Mouse (Mus musculus) megakaryocyte progenitor cell, adult 5-6 weeks (primary cell): Measurements from ENCODE around the gene Gm26992. TPM values are rescaled to one million over a fixed set of nuclear protein-coding genes. Genes with fewer than 3 reads are reported as not detected.
"Not testable (repeated sequence)": the region's sequence is repeated elsewhere in the genome, so short reads cannot be mapped to it uniquely, and the experiment has no call there.

Experiments used
- ATAC-seq: replicated peaks from 2 replicates; pipeline ENCODE4 v1.8.0; 2016; ENCODE audit warnings: mild to moderate bottlenecking, moderate TSS enrichment, inconsistent platforms; ENCODE audit not compliant: poor library complexity
- total RNA-seq, 2 experiments: library from RNA; stranded (forward) in 1 of 2; stranded (reverse) in 1 of 2; fragments of 157-497, 149-512 nt in 1 of 2; fragments of 200-1000 nt in 1 of 2; gene quantifications; 2 replicates each; pipeline versions ENCODE4 v1.2.3 to v1.2.4; 2015 to 2017

Gm26992 gene
- total RNA-seq (2015) (3.1 TPM in 1 of 2 replicates, not detected in the other), total RNA-seq (2017) (not detected in 2 replicates)

- no peak for ATAC-seq
Observed at GRCm38 (mm10) chrX:103421710-103422109, at the start of gene Gm26992. Gene Gm26992 (plus strand): TSS chrX:103422010.

- peak; percentile 42; the same call in 1 of the 2 replicates for ATAC-seq
Observed at GRCm38 (mm10) chrX:103374250-103374649, 47.6 kb upstream of the Gm26992 start.

GRCm38 (mm10) chrX:103384528-103384927, 37.3 kb upstream of the Gm26992 start:
- ATAC-seq: no peak

- no peak for ATAC-seq
Observed at GRCm38 (mm10) chrX:103388131-103388530, 33.7 kb upstream of the Gm26992 start.

GRCm38 (mm10) chrX:103393841-103394240, 28.0 kb upstream of the Gm26992 start:
- ATAC-seq: no peak

- no peak for ATAC-seq
Observed at GRCm38 (mm10) chrX:103405021-103405420, 16.8 kb upstream of the Gm26992 start.

- ATAC-seq: no peak
Observed at GRCm38 (mm10) chrX:103414167-103414566, 7.6 kb upstream of the Gm26992 start, which contains the start of gene Tsx. Gene Tsx (plus strand): TSS chrX:103414467.

GRCm38 (mm10) chrX:103427677-103428076, 5.9 kb downstream of the Gm26992 start:
- ATAC-seq: peak; percentile 31; the same call in 1 of the 2 replicates

GRCm38 (mm10) chrX:103432293-103432692, 10.5 kb downstream of the Gm26992 start:
- ATAC-seq: no peak

- ATAC-seq: no peak
Observed at GRCm38 (mm10) chrX:103438023-103438422, 16.2 kb downstream of the Gm26992 start.

- ATAC-seq: peak; percentile 73; the same call in 1 of the 2 replicates
Observed at GRCm38 (mm10) chrX:103440803-103441202, 19.0 kb downstream of the Gm26992 start.

GRCm38 (mm10) chrX:103443755-103444154, 21.9 kb downstream of the Gm26992 start:
- peak; percentile 71 for ATAC-seq

- ATAC-seq: peak; percentile 96
Observed at GRCm38 (mm10) chrX:103447539-103448169, 25.8 kb downstream of the Gm26992 start.

GRCm38 (mm10) chrX:103448429-103448828, 26.6 kb downstream of the Gm26992 start:
- not testable (repeated sequence) for ATAC-seq

GRCm38 (mm10) chrX:103448943-103449722, 27.3 kb downstream of the Gm26992 start:
- ATAC-seq: not testable (repeated sequence)

- no peak for ATAC-seq
Observed at GRCm38 (mm10) chrX:103452815-103453214, 31.0 kb downstream of the Gm26992 start.

- ATAC-seq: peak; percentile 44; the same call in 1 of the 2 replicates
Observed at GRCm38 (mm10) chrX:103460056-103460455, 38.2 kb downstream of the Gm26992 start.

GRCm38 (mm10) chrX:103468998-103469397, 47.2 kb downstream of the Gm26992 start:
- no peak for ATAC-seq

GRCm38 (mm10) chrX:103472346-103472745, 50.5 kb downstream of the Gm26992 start:
- no peak for ATAC-seq

GRCm38 (mm10) chrX:103477507-103477906, 55.7 kb downstream of the Gm26992 start:
- peak; percentile 100 for ATAC-seq

GRCm38 (mm10) chrX:103481243-103482096, 59.7 kb downstream of the Gm26992 start:
- ATAC-seq: no peak
